Mouse (Mus musculus) hindbrain, embryonic 13.5 days (tissue): ENCODE measurements around the gene Zfp428. TPM values are rescaled to one million over a fixed set of nuclear protein-coding genes. Genes with fewer than 3 reads are reported as not detected.

Source experiments
- ATAC-seq: fragments of 200-750 bp; cut with Nextera tagmentation; 2 replicates; pipeline ENCODE4 v1.8.0; 2017; ENCODE audit warnings: moderate TSS enrichment; ENCODE audit not compliant: low FRiP score
- H3K27ac ChIP-seq: fragments of 300-500 bp; sonication (generic); 2 replicates; pipeline ENCODE4 v1.5.1; 2015; ENCODE audit warnings: inconsistent platforms, mild to moderate bottlenecking, moderate library complexity
- H3K27me3 ChIP-seq: fragments of 300-500 bp; sonication (generic); 2 replicates; pipeline ENCODE4 v1.6.1; 2015; ENCODE audit warnings: mild to moderate bottlenecking, inconsistent platforms
- H3K36me3 ChIP-seq: fragments of 300-500 bp; sonication (generic); 2 replicates; pipeline ENCODE4 v1.6.1; 2015; ENCODE audit warnings: mild to moderate bottlenecking, inconsistent platforms
- H3K4me1 ChIP-seq: fragments of 300-500 bp; sonication (generic); replicated peaks from 2 replicates; pipeline ENCODE4 v1.6.1; 2015; ENCODE audit warnings: inconsistent platforms
- H3K4me2 ChIP-seq: fragments of 300-500 bp; sonication (generic); 2 replicates; pipeline ENCODE4 v1.6.1; 2015; ENCODE audit warnings: inconsistent platforms, mild to moderate bottlenecking, moderate library complexity
- H3K4me3 ChIP-seq: fragments of 300-500 bp; sonication (generic); 2 replicates; pipeline ENCODE4 v1.5.1; 2015; ENCODE audit warnings: mild to moderate bottlenecking, inconsistent platforms
- H3K9ac ChIP-seq: fragments of 300-500 bp; sonication (generic); 2 replicates; pipeline ENCODE4 v1.6.1; 2015; ENCODE audit warnings: mild to moderate bottlenecking, inconsistent platforms
- H3K9me3 ChIP-seq: fragments of 300-500 bp; sonication (generic); 2 replicates; pipeline ENCODE4 v1.6.1; 2016; ENCODE audit warnings: inconsistent platforms
- WGBS: fragments of 180-500 bp; shearing (Covaris S2); methylation state at CpG from one replicate; pipeline ENCODE4 v1.1.7; 2015; 5-methylcytosine and 5-hydroxymethylcytosine counted together
- polyA plus RNA-seq: library from polyadenylated mRNA; unstranded; fragments of >200 nt; fragmentation: Nextera tagmentation; extraction: Ambion mirVana; gene quantifications from 2 replicates; pipeline ENCODE4 v1.2.1, GENCODE M21; 2015

Zfp428 gene
- polyA plus RNA-seq, 1 experiment from 2014 or later = 270 TPM

DNA sequence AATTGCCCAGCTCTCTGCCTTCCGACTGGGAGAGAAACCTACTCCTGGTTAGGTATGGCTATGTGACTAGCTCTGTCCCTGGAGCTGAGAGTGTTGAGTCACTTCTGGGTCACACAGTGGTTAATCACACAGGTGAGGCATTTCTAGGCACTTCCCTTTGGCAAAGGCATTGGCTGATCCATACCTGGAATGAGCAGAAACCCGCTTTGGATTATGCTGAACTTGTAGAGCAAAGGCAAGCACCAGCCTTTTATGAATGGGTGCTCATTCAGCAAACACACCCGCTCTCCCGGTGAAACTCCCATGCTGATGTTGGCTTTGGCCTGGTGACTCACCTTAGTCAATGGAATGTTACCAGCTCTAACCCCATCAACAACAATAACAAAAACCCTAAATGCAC is 32.9 kb downstream of the Zfp428 start:
- no peaks in the 10 kb centered on the region for H3K27me3 ChIP-seq
- ATAC-seq = no peak
- H3K9ac ChIP-seq = no peak overlapping the region
- no peak overlapping the region for H3K4me3 ChIP-seq
- no peaks in the 10 kb centered on the region for H3K9me3 ChIP-seq
- WGBS = 95% methylated on average over 4 of the region's 4 CpGs
- peaks cover 10% of the 10 kb centered on the region for H3K4me1 ChIP-seq
- H3K36me3 ChIP-seq = peaks cover 26% of the 10 kb centered on the region
- H3K27ac ChIP-seq = no peak overlapping the region
- no peak overlapping the region for H3K4me2 ChIP-seq

DNA sequence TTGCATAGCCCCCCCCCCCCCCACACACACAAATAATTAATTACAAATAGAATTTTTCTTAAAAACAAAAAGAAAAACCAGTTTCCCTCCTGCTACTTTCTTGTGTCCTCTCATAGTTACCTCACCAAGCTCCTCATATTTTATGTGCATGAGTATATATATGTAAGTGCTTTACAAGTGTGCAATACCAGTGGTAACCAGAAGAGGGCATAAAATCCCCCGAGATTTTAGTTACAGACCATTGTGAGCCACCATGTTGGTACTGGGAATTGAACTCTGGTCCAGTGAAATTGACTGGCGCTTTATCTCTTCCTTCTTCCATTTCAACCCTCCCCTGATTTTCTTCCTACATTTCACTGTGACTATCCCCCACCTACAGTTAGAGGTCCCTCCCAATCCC is 37.7 kb downstream of the Zfp428 start:
- Histone ChIP-seq H3K9ac (no peak overlapping the region), H3K9me3 (no peaks in the 10 kb centered on the region), H3K4me1 (peaks cover 19% of the 10 kb centered on the region), H3K27me3 (no peaks in the 10 kb centered on the region), H3K36me3 (peaks cover 9% of the 10 kb centered on the region), H3K27ac (no peak overlapping the region), H3K4me2 (no peak overlapping the region), H3K4me3 (no peak overlapping the region)
- ATAC-seq = no peak
- WGBS = 92% methylated on average over 2 of the region's 2 CpGs

DNA sequence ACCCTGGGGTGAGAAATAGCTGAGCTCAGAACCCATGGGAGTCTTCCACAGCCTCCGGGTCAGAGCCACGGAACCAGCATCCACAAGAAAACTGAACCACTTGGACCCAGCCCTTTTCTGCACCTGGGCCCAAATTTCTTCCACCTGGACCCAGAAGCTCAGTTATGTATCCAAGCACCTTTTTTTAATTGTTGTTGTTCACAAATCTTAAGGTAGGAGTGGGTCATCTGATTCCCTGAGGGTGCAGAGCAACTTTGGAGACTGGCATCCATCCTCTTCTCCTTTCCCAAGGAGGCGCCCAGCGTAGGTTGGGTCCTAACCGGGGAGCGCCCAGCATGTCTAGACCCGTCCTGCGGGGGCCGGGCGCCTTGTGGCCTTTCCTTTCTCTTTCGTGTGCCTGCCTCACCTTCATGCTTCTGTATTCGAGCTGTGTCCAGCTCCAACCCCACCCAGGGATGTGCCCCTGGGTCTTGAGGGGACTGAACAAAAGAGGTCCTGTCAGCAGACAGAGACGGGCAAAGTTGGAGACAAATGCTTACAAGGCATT is 39.3 kb downstream of the Zfp428 start, which contains the start of the genes Pinlyp and Xrcc1:
Gene Pinlyp, minus strand, starts transcription at position 51 of the 547 bp plus-strand sequence.
Gene Xrcc1, plus strand, starts transcription at position 222 of the 547 bp plus-strand sequence.
- peaks cover 19% of the 10 kb centered on the region for H3K36me3 ChIP-seq
- ATAC-seq = peak; percentile 19
- WGBS = 43% methylated on average over 13 of the region's 13 CpGs
- no peaks in the 10 kb centered on the region for H3K27me3 ChIP-seq
- peak within 1 kb of the TSS; percentile 84 for H3K9ac ChIP-seq
- H3K27ac ChIP-seq = peak within 1 kb of the TSS; percentile 75
- peak within 1 kb of the TSS; percentile 74 for H3K4me3 ChIP-seq
- peak within 1 kb of the TSS; percentile 74 for H3K4me2 ChIP-seq
- H3K4me1 ChIP-seq = peaks cover 19% of the 10 kb centered on the region
- H3K9me3 ChIP-seq = no peaks in the 10 kb centered on the region

DNA sequence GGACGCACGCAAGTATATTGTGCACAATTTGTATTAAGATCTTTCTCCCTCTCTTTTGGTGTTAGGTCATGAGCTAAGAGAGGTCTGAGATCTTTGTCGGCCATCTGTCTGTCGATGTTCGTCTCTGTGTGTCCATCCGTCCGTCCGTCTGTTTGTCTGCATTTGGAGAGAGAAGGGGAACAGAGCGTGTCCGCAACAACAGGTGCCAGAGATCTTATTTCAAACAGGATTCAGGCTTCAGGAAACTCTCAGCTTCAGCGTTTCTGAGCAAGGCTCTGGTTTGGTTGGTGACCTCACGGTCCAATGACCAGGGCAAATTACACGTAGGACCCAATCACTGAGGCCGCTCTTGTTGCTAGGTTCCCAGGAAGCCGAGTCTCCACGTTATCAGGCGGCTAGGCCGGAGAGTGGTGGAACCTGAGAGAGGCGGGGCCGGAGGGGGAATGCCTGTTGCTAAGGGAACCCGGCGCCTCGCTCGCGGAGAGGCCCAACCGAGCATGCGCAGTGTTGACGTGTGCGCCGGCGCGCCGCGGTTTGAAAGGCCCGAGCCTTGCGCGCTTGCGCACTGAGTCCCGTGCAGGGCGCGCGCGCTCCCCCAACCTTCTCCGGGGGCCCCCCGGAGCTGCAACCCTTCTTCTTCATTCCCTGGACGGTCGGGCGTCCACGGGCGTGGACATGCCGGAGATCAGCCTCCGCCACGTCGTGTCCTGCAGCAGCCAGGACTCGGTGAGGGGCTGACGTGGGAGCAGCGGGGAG is 40.0 kb downstream of the Zfp428 start:
- ATAC-seq = peak; percentile 97
- H3K9ac ChIP-seq = peak overlapping the region; percentile 84
- H3K4me1 ChIP-seq = peaks cover 19% of the 10 kb centered on the region
- H3K4me2 ChIP-seq = peak overlapping the region; percentile 74
- peaks cover 20% of the 10 kb centered on the region for H3K36me3 ChIP-seq
- H3K4me3 ChIP-seq = peak overlapping the region; percentile 74
- no peaks in the 10 kb centered on the region for H3K9me3 ChIP-seq
- under 1% methylated on average over 57 of the region's 57 CpGs for WGBS
- peak overlapping the region; percentile 75 for H3K27ac ChIP-seq
- H3K27me3 ChIP-seq = no peaks in the 10 kb centered on the region

- 35% methylated on average over 13 of the region's 13 CpGs for WGBS
- Histone ChIP-seq H3K9me3 (no peaks in the 10 kb centered on the region), H3K9ac (peak overlapping the region; percentile 84), H3K27ac (peak overlapping the region; percentile 75; the same call in 1 of the 2 replicates), H3K4me3 (peak overlapping the region; percentile 74), H3K36me3 (peaks cover 27% of the 10 kb centered on the region), H3K4me1 (peaks cover 19% of the 10 kb centered on the region), H3K4me2 (peak overlapping the region; percentile 74), H3K27me3 (no peaks in the 10 kb centered on the region)
- peak; percentile 22; the same call in 1 of the 2 replicates for ATAC-seq
These were observed 40.8 kb downstream of the Zfp428 start for GRCm38 (mm10) chr7:24547534-24548036.

GRCm38 (mm10) chr7:24551985-24552759 is 45.4 kb downstream of the Zfp428 start:
- 92% methylated on average over 12 of the region's 12 CpGs for WGBS
- no peak overlapping the region for H3K4me3 ChIP-seq
- no peak overlapping the region for H3K27ac ChIP-seq
- H3K27me3 ChIP-seq = no peaks in the 10 kb centered on the region
- H3K4me1 ChIP-seq = peaks cover 11% of the 10 kb centered on the region
- no peak for ATAC-seq
- no peak overlapping the region for H3K9ac ChIP-seq
- no peak overlapping the region for H3K4me2 ChIP-seq
- peaks cover 55% of the 10 kb centered on the region for H3K36me3 ChIP-seq
- H3K9me3 ChIP-seq = no peaks in the 10 kb centered on the region

DNA sequence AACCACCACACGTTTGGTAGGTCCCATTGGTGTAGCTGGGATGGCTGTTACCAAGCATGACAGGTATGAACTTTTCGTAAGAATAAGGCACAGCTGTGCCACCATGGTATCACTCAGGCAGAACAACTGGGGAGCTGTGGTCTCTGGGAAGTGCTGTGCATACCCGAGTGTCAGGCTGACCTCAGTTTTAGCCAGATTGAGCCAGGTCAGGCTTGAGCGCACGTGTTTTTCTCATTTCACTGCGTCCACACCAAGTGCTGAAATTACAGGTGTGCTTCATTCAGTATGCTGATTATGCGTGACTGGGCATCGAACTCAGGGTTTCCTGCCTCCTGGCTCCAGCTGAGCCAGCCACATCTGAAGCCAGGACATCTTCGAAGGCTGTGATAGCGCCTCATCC is 49.0 kb downstream of the Zfp428 start:
- Histone ChIP-seq H3K36me3 (peaks cover 47% of the 10 kb centered on the region), H3K4me3 (no peak overlapping the region), H3K27me3 (no peaks in the 10 kb centered on the region), H3K4me1 (no peaks in the 10 kb centered on the region), H3K9me3 (no peaks in the 10 kb centered on the region), H3K27ac (no peak overlapping the region), H3K9ac (no peak overlapping the region), H3K4me2 (no peak overlapping the region)
- 95% methylated on average over 10 of the region's 10 CpGs for WGBS
- ATAC-seq = no peak

DNA sequence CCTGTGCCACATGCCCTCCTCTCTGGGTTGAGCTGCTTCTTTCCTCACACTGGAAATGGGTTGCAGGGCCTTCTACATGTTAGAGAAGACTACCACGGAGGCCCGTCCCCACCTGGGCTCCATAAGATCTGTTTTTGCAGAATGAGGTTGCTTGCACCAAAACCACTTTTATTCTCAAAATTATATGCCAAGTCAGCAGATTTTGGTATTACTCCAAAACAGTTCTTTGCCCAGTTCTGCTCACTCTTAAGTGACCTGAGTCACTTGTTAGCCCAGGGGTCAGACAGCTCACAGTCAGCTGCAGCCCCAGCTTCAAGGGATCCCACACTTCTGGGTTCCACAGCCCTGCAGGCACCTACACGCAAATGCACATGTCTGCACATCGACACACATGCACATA is 54.6 kb downstream of the Zfp428 start:
- 94% methylated on average over 4 of the region's 4 CpGs for WGBS
- no peak for ATAC-seq
- H3K27me3 ChIP-seq = no peaks in the 10 kb centered on the region
- no peak overlapping the region for H3K27ac ChIP-seq
- no peak overlapping the region for H3K4me2 ChIP-seq
- H3K9me3 ChIP-seq = no peaks in the 10 kb centered on the region
- peaks cover 44% of the 10 kb centered on the region for H3K36me3 ChIP-seq
- no peaks in the 10 kb centered on the region for H3K4me1 ChIP-seq
- no peak overlapping the region for H3K4me3 ChIP-seq
- no peak overlapping the region for H3K9ac ChIP-seq

DNA sequence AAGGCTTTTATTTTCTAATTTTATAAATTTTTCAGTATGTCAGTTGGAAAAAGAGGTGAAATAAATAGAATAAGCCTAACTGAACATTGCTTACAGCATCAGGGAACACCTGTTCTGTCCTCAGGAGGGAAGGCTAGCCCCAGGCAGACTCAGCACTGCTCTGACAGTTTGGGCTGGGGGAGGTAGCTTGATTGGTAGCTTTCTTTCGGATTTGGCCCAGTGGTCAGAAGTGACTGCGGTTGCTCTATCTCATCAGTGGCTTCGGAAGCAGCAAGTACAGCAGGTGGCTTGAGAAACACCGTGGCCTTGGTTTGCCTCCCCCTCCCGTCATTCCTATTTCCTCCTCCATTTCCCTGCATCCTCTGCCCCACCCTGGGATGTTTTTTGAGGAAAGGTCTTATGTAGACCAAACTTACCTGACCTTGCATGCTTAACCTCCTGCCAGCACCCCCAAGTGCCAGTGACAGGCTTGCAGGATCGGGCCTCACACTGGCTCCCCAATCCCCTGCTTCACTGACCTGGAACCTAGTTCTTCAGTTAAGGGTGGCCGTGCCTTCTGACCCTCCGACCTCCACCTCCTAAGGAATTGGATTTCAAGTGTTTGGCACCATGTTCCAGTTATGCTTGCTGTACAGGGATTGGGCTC is 56.5 kb downstream of the Zfp428 start:
- H3K4me2 ChIP-seq = no peak overlapping the region
- WGBS = 87% methylated on average over 8 of the region's 8 CpGs
- H3K4me1 ChIP-seq = no peaks in the 10 kb centered on the region
- H3K27ac ChIP-seq = no peak overlapping the region
- H3K9ac ChIP-seq = no peak overlapping the region
- no peaks in the 10 kb centered on the region for H3K9me3 ChIP-seq
- peaks cover 59% of the 10 kb centered on the region for H3K36me3 ChIP-seq
- no peak overlapping the region for H3K4me3 ChIP-seq
- ATAC-seq = no peak
- no peaks in the 10 kb centered on the region for H3K27me3 ChIP-seq

- WGBS = 90% methylated on average over 4 of the region's 4 CpGs
- no peak overlapping the region for H3K9ac ChIP-seq
- ATAC-seq = no peak
- H3K9me3 ChIP-seq = no peaks in the 10 kb centered on the region
- H3K27me3 ChIP-seq = no peaks in the 10 kb centered on the region
- H3K4me1 ChIP-seq = no peaks in the 10 kb centered on the region
- H3K4me3 ChIP-seq = no peak overlapping the region
- peaks cover 64% of the 10 kb centered on the region for H3K36me3 ChIP-seq
- no peak overlapping the region for H3K4me2 ChIP-seq
- H3K27ac ChIP-seq = no peak overlapping the region
These were observed 57.0 kb downstream of the Zfp428 start for GRCm38 (mm10) chr7:24563837-24564206.

- Histone ChIP-seq H3K27ac (no peak overlapping the region), H3K4me3 (no peak overlapping the region), H3K4me1 (no peaks in the 10 kb centered on the region), H3K4me2 (no peak overlapping the region), H3K9me3 (no peaks in the 10 kb centered on the region), H3K36me3 (peaks cover 62% of the 10 kb centered on the region), H3K9ac (no peak overlapping the region), H3K27me3 (no peaks in the 10 kb centered on the region)
- ATAC-seq = peak; percentile 65; the same call in 1 of the 2 replicates
- WGBS = 68% methylated on average over 6 of the region's 6 CpGs
These were observed 57.9 kb downstream of the Zfp428 start for GRCm38 (mm10) chr7:24564607-24565265.
